Mouse (Mus musculus) MEL-GATA-1-ER (cell line): Measurements from ENCODE around the gene Plekha7.

Experiments
- DNase-seq: peaks from one replicate; pipeline ENCODE4 v3.0.0-alpha.2; 2012; ENCODE audit warnings: low read depth; ENCODE audit errors: extremely low read depth

Plekha7 gene

GRCm38 (mm10) chr7:116252470-116252869 is 55.7 kb downstream of the Plekha7 start:
- no peak for DNase-seq

- no peak for DNase-seq
Measured at GRCm38 (mm10) chr7:116251516-116251915, 56.7 kb downstream of the Plekha7 start.

- no peak for DNase-seq
Measured at GRCm38 (mm10) chr7:116248536-116248935, 59.6 kb downstream of the Plekha7 start.

- no peak for DNase-seq
Measured at GRCm38 (mm10) chr7:116247377-116247729, 60.8 kb downstream of the Plekha7 start.

- DNase-seq, result peak; percentile 63
Measured at GRCm38 (mm10) chr7:116246696-116247376, 61.3 kb downstream of the Plekha7 start.

- DNase-seq, result peak; percentile 25
Measured at GRCm38 (mm10) chr7:116245815-116246695, 62.1 kb downstream of the Plekha7 start.

GRCm38 (mm10) chr7:116244302-116245165 is 63.6 kb downstream of the Plekha7 start:
- DNase-seq, result no peak

- no peak for DNase-seq
Measured at GRCm38 (mm10) chr7:116242810-116243209, 65.4 kb downstream of the Plekha7 start.

GRCm38 (mm10) chr7:116241601-116242000 is 66.6 kb downstream of the Plekha7 start:
- DNase-seq, result no peak

GRCm38 (mm10) chr7:116240791-116241474 is 67.2 kb downstream of the Plekha7 start:
- DNase-seq, result no peak

- no peak for DNase-seq
Measured at GRCm38 (mm10) chr7:116240353-116240752, 67.8 kb downstream of the Plekha7 start.

- no peak for DNase-seq
Measured at GRCm38 (mm10) chr7:116238320-116238719, 69.9 kb downstream of the Plekha7 start.

GRCm38 (mm10) chr7:116237157-116237981 is 70.8 kb downstream of the Plekha7 start:
- DNase-seq, result no peak

GRCm38 (mm10) chr7:116236608-116237007 is 71.6 kb downstream of the Plekha7 start:
- DNase-seq, result no peak

- no peak for DNase-seq
Measured at GRCm38 (mm10) chr7:116234287-116234806, 73.8 kb downstream of the Plekha7 start.

- DNase-seq, result peak; percentile 43
Measured at GRCm38 (mm10) chr7:116230811-116231609, 77.2 kb downstream of the Plekha7 start.

- DNase-seq, result no peak
Measured at GRCm38 (mm10) chr7:116226877-116227282, 81.3 kb downstream of the Plekha7 start.

GRCm38 (mm10) chr7:116226316-116226715 is 81.9 kb downstream of the Plekha7 start:
- DNase-seq, result no peak

- DNase-seq, result no peak
Measured at GRCm38 (mm10) chr7:116224543-116224942, 83.6 kb downstream of the Plekha7 start.
